Mouse (Mus musculus): Measurements from ENCODE around the gene Slc19a1.

The Slc19a1 gene

DNA sequence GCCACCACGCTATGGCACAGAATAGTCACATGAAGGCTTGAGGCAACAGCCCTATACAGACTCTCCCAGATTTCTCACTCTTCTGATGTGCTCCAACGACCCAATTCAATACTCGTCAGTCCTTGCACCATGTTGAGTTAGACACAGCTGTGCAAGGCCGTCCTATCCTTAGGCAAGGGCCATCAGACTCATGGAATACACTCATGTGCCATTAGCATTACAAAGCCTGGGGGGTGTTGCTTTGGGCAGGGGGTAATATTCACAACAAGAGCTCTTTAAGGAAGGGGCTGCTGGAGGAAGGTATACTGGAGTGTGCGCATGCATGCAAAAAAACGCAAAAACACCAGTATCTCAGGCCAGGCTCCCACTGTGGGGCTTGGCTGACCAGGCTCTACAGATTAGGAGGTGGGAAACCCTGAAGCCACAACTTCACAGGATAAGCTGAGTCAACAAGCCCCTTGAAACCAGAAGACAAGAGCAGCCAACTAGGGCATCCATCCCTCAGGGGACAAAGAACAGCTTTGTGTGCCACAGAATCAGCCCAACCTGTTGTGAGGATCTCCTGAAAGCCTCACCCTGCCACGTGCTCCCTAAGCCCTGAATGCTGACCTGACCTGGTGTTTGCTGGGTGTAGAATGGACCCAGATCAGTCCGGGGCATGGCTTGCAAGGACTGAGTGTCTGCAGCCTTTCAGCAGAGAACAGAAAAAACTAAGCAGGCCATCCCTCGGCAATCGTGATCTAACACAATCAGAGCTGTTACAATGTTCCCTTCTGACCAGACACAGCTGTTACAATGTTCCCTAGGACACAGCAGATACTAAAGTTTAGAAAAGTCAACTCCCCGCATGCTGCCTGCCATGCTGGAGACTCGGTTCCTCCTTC is 65.2 kb downstream of the Slc19a1 start:
- no peak for DNase-seq

DNA sequence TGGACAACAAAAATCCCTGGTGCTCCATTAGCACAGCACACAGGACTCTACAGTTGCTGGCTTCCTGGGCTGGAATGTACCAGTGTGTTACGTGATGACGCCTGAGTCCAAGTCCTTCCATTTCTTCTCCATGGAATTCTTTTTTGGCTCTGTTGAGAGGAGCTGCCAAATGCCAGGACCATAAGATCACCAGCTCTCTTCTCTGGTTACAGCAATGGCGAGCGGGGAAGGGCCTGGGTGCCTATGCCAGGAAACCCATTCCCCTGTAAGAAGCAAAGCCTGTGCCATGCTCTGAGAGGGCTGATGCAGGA is 65.8 kb downstream of the Slc19a1 start:
- DNase-seq = no peak

DNA sequence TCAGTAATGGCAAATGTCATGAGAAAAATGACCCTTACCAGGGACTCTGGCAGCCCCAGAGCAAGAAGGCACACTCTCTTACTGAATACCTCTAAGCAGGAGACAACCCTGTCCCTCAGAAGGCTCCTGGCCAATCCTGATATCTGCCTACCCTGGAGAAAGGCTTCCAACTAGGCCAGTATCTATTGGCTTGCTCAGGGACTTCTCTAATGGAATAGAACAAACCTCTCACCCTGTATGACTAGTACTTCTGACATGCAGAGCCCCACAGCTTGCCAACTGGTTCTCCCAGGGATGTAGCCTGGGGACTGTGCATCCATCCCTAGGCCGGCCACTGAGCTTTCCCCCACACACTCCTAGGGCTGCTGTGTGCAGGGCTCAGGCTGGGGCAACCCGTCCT is 66.6 kb downstream of the Slc19a1 start:
- DNase-seq = no peak

DNA sequence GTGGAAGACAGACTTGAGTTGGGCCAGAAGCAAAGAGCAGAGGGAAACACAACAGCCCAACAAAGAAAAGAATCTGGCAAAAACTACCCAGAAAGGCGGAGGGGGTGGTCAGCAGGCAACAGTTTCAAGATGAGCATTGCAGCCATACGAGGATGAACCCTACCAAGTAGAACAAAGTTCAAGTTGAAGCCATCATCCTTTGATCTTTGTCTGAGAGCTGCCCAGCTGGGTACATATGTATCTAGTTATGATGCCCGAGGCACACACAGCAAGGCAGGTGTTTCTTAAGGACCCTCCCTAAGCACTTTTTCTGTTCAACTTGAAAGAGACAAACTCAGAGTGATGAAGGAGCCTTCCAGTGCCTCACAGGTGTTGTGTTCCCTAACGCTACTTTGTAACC is 67.7 kb downstream of the Slc19a1 start:
- DNase-seq = no peak

DNA sequence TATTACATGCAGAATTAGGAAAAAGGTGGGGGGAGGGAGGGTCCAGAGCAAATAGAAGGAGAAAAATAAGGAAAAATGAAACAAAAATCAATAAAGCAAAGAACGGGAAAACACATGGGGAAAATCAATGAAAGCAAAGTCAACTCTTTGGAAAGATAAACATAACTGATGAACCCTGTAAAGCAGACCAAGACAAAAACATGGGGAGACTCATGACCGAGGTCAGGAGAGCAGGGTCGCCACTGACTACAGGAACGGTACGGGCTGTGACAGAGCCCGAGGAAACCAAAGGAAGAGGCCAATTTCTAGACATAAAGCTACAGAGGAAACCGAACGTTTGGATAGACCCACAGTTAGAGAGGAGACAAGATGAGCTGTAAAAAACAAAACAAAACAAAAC is 71.6 kb downstream of the Slc19a1 start:
- no peak for DNase-seq

DNA sequence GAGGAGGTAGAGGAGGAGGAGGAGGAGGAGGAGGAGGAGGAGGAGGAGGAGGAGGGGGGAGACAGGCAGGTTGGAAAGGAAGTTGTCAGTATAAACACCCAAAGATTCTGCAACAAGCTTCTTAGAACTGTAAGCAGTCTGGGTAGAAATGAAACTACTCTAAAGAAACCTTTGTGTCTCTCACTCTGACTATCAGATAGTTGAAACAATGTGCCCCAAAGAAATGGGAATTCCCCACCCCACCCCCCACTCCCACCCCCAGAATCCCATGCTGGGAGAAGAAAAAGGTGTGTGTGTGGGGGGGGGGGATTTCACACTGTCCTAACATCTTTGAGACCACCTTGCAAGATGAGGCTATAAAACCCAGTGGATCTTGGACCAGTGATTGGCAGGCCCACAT is 72.3 kb downstream of the Slc19a1 start:
- no peak for DNase-seq

DNA sequence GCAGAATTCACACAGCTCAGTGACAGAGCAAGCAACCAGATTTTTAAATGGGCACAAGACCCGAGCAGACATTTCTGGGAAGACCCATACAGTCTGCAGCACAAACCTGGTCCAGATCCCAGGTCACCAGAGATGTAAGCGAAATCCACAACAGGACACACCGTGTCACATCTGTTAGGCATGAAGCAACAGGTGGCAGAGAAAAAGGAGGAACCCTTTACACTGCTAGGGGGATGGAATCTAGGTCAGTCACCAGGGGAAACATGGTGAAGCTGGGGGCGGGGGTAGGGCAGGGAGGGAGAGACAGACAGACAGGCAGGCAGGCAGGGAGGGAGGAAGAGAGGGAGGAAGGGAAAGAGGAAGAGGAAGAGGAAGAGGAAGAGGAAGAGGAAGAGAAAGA is 76.1 kb downstream of the Slc19a1 start:
- no peak for DNase-seq

DNA sequence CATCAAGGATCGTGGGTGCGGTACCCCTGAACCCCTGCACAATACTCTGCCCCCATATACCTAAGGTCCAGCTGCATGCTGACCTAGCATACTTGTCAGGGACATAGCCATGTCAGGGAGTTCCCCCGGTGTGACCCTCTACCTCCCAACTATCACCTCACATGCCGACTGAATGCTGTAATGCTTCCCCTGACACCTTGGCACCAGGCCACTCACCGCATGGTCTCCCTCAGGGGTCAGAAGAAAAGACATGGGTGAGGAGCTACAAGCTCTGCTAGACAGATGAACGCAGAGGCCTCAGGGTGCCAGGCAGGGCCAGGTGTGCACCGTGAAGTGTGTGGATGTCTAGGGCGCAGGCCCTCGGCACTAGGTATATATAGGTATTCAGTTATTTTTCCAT is 78.0 kb downstream of the Slc19a1 start:
- DNase-seq = no peak

Data from thymus, postnatal 36 days (tissue).